Mouse (Mus musculus) C2C12 (cell line): ENCODE measurements around the gene Apaf1.

Source experiments
- CTCF ChIP-seq: IDR thresholded peaks from one replicate; pipeline ENCODE4 v1.5.1; 2011; ENCODE audit not compliant: control insufficient read depth, insufficient read depth, insufficient read length
- MYOD1 ChIP-seq: IDR thresholded peaks from one replicate; pipeline ENCODE4 v1.6.1; 2011; ENCODE audit warnings: low read depth; ENCODE audit not compliant: control insufficient read depth, insufficient read length
- USF1 ChIP-seq: IDR thresholded peaks from one replicate; pipeline ENCODE4 v1.6.1; 2011; ENCODE audit warnings: low read depth, mild to moderate bottlenecking, control low read depth, moderate library complexity

GRCm38 (mm10) chr10:91029002-91029539 lies 53.5 kb downstream of the Apaf1 start:
- TF ChIP-seq CTCF (no peak), USF1 (no peak), MYOD1 (no peak)
